Mouse (Mus musculus) embryonic facial prominence, embryonic 10.5 days (tissue): ENCODE measurements around the gene Slc15a3. TPM values are rescaled to one million over a fixed set of nuclear protein-coding genes. Genes with fewer than 3 reads are reported as not detected.

Experiments
- DNase-seq: peaks from one replicate; pipeline ENCODE4 v3.0.0-alpha.2; 2017; ENCODE audit warnings: low spot score
- H3K27ac ChIP-seq: fragments of 300-500 bp; sonication (generic); replicated peaks from 2 replicates; pipeline ENCODE4 v1.5.1; 2016; ENCODE audit warnings: mild to moderate bottlenecking
- H3K27me3 ChIP-seq: fragments of 300-500 bp; sonication (generic); replicated peaks from 2 replicates; pipeline ENCODE4 v1.6.1; 2016; ENCODE audit warnings: low read depth, mild to moderate bottlenecking; ENCODE audit not compliant: poor library complexity, severe bottlenecking
- H3K36me3 ChIP-seq: fragments of 300-500 bp; sonication (generic); replicated peaks from 2 replicates; pipeline ENCODE4 v1.6.1; 2016; ENCODE audit warnings: mild to moderate bottlenecking, moderate library complexity
- H3K4me1 ChIP-seq: fragments of 300-500 bp; sonication (generic); 2 replicates; pipeline ENCODE4 v1.6.1; 2016
- H3K4me3 ChIP-seq: fragments of 300-500 bp; sonication (generic); 2 replicates; pipeline ENCODE4 v1.5.1; 2016; ENCODE audit warnings: mild to moderate bottlenecking, moderate library complexity
- H3K9me3 ChIP-seq: fragments of 300-500 bp; sonication (generic); 2 replicates; pipeline ENCODE4 v1.6.1; 2016; ENCODE audit warnings: mild to moderate bottlenecking
- WGBS: fragments of 180-500 bp; shearing (Covaris S2); methylation state at CpG from one replicate; pipeline ENCODE4 v1.1.7; 2016; 5-methylcytosine and 5-hydroxymethylcytosine counted together
- polyA plus RNA-seq: library from polyadenylated mRNA; unstranded; fragments of >200 nt; fragmentation: Nextera tagmentation; extraction: Ambion mirVana; gene quantifications from 2 replicates; pipeline ENCODE4 v1.2.1, GENCODE M21; 2016

Gene Slc15a3
- polyA plus RNA-seq, 1 experiment from 2014 or later, result 0.77 TPM

DNA sequence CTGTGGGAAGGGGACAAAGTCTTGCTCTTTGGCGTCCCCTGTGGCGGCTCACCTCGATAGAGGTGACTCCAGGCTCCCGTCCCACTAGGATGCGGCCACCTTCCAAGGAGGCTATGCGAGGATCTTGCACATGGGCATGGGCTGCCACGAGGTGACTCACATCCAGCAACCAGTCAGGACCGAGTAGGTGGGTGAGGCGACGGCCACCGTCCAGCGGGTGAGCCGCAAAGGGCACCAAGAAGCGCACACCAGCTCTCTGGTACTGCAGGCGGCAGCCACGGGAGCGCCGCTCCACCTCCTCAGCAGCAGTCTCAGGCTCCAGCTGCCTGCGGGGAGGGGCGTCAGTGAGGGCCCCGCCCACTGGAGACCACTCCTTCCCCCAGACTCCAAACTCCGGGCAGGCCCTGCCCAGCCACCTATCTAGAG lies 20.6 kb downstream of the Slc15a3 start:
- Histone ChIP-seq H3K36me3 (peaks cover 100% of the 10 kb centered on the region), H3K4me1 (no peaks in the 10 kb centered on the region), H3K27me3 (no peaks in the 10 kb centered on the region), H3K27ac (no peak overlapping the region), H3K9me3 (no peaks in the 10 kb centered on the region), H3K4me3 (no peak overlapping the region)
- DNase-seq, result peak; percentile 44
- 47% methylated on average over 22 of the region's 22 CpGs for WGBS

DNA sequence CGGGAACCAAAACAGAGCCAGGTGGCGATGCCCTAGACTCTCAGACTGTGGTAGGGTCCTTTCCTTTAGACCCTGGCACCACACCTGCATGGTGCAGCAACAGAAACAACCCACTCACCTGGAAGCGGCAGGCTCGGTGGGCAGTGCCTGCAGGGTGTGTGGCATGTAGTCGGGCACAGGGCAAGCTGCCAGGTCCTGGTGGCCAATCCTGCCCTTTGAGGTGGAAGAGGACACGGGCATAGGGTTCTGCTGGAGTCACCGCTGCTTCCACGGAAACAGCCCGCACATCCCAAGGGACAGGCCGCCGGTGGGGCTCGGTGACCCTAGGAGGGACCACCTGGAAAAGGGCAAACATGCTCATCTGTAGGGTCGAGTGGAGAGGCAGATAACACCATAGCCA lies 26.8 kb downstream of the Slc15a3 start:
- no peak for DNase-seq
- no peak overlapping the region for H3K27ac ChIP-seq
- 0 out of 2 replicates have a peak overlapping the region, but pooled peaks have one; percentile 90 for H3K4me3 ChIP-seq
- no peaks in the 10 kb centered on the region for H3K9me3 ChIP-seq
- H3K27me3 ChIP-seq, result no peaks in the 10 kb centered on the region; the same call in 1 of the 2 replicates
- peaks cover 38% of the 10 kb centered on the region for H3K4me1 ChIP-seq
- 91% methylated on average over 13 of the region's 13 CpGs for WGBS
- H3K36me3 ChIP-seq, result peaks cover 70% of the 10 kb centered on the region

DNA sequence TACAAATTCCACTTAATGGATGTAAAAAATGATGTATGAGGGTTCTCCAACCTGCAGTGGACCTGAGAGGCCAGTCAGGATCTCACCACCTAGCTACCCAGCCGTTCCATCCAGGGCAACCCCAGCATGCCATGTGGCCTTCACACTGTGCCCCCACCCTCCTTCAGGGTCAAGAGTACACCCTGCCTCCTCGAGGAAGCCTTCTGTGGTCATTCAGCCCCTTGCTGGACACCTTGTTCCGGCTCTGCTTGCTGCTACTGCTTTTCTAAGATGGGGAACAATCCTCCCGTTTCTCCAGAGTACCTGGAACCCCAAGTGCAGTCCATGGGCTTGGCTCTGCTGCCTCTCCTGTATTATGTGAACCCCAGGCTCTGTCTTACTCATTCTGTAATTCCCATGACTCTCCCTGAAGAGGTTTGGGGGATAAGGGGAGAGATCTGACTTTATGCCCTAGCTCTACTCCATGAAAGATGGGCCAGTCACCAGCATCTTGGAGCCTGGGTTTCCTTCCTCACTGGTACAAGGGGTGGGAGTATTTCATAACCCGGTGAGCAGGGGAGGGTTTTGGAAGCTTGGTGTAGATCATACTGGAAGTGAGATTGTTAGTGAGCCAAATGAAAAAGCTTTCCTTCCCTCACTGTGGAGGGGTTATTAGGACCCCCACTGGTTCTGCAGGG lies 28.6 kb downstream of the Slc15a3 start:
- WGBS, result 35% methylated on average over 5 of the region's 5 CpGs
- Histone ChIP-seq H3K36me3 (peaks cover 70% of the 10 kb centered on the region), H3K9me3 (no peaks in the 10 kb centered on the region), H3K4me1 (peaks cover 40% of the 10 kb centered on the region), H3K27ac (peak overlapping the region; percentile 99), H3K27me3 (no peaks in the 10 kb centered on the region; the same call in 1 of the 2 replicates), H3K4me3 (peak overlapping the region; percentile 90)
- no peak for DNase-seq

DNA sequence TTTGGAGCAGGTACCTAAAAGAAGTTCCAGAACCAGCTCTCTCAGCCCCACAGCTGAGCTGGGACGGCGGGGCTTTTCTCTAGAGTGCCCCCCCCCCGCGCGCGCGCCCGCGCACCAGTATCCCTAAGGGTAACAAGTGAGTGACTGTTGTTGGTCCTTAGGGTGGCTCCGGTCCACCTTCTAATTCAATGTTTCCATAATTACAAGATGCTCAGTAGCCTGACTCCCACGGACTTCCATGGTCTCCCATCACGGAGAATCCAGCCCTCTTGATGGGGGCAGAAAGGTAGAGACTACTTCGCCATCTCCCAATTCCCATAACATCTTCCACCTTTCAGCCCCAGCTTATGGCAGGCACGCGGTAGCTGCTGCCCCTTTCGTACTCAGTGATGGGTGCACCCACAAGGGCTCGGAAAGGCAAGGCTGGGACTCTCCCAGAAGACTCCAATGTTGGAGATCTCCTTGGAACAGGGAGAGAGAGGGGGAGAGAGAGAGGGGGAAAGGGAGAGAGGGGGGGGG lies 29.2 kb downstream of the Slc15a3 start:
- peak; percentile 43 for DNase-seq
- WGBS, result under 1% methylated on average over 17 of the region's 17 CpGs
- H3K27ac ChIP-seq, result peak overlapping the region; percentile 99
- H3K4me3 ChIP-seq, result peak overlapping the region; percentile 90
- no peaks in the 10 kb centered on the region for H3K9me3 ChIP-seq
- peaks cover 40% of the 10 kb centered on the region for H3K4me1 ChIP-seq
- H3K27me3 ChIP-seq, result no peaks in the 10 kb centered on the region; the same call in 1 of the 2 replicates
- H3K36me3 ChIP-seq, result peaks cover 70% of the 10 kb centered on the region

DNA sequence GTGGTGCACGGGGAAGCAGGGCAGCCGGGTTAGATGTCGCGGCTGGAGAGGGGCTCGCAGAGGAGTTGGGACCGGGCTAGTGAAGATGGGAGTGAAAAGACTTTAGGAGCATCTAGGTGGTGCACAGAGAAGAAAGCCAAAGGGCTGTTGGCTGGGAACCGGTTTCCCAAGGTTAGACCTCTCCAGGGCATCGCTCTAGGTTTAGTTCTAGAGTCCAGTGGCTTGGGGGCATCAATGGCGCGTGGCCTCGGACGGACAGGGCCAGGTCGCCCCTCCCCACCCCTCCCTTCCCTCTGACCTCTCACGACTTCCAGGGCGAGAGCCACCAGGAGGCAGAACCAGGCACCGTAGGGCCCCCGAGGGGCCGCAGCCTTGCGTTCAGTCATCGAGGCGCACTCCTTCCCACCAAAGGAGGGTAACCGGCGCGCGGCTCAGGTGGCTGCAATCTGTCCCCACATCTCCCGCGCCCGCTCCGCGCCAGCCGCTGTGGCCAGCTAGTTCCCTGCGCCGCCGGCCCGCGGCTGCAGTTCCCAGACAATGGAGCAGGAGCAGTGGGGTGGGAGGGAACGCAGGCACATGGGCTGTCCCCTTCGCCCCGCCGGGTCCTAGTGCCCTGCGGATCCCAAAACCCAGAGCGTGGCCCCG lies 29.8 kb downstream of the Slc15a3 start:
- no peaks in the 10 kb centered on the region; the same call in 1 of the 2 replicates for H3K27me3 ChIP-seq
- peak overlapping the region; percentile 90 for H3K4me3 ChIP-seq
- DNase-seq, result peak; percentile 92
- under 1% methylated on average over 43 of the region's 43 CpGs for WGBS
- H3K4me1 ChIP-seq, result peaks cover 40% of the 10 kb centered on the region
- no peaks in the 10 kb centered on the region for H3K9me3 ChIP-seq
- peak overlapping the region; percentile 99 for H3K27ac ChIP-seq
- H3K36me3 ChIP-seq, result peaks cover 70% of the 10 kb centered on the region

DNA sequence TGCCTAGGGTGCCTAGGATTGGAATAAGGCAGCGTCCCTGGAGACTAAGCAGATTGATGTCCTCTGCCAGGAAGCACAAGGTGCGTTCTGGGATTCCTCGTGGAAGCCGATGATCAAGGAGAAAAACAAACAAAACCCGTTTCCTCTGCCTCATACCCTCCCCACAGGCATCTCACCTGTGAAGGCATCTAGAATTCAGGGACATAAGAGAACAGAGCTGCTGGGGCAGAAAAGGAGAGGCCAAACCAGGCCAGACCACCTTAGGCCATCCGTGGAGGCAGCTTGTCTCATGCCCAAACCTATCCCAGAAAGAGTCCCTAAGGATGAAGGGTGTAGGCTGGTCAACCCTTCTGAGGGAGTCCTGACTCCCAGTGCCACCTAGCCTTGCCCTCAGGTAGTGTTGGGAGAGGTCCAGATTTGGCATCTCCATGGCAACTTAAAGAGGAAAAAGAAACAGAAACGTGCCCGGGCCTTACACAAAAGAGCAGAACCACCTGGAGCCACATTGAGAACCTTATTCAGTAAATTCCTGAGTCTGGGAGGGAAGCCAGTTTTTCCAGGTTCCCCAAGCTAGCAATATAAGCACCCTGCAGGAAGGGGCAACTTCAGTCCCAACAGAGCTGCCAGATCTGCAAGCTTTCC lies 30.5 kb downstream of the Slc15a3 start, which contains the start of gene Tmem132a:
Gene Tmem132a, minus strand, starts transcription at position 55 of the 642 bp plus-strand sequence.
- DNase-seq, result no peak
- no peaks in the 10 kb centered on the region for H3K9me3 ChIP-seq
- WGBS, result 4% methylated on average over 8 of the region's 8 CpGs
- peak within 1 kb of the TSS; percentile 99 for H3K27ac ChIP-seq
- H3K36me3 ChIP-seq, result peaks cover 70% of the 10 kb centered on the region
- peaks cover 40% of the 10 kb centered on the region for H3K4me1 ChIP-seq
- H3K27me3 ChIP-seq, result no peaks in the 10 kb centered on the region; the same call in 1 of the 2 replicates
- H3K4me3 ChIP-seq, result peak within 1 kb of the TSS; percentile 90

DNA sequence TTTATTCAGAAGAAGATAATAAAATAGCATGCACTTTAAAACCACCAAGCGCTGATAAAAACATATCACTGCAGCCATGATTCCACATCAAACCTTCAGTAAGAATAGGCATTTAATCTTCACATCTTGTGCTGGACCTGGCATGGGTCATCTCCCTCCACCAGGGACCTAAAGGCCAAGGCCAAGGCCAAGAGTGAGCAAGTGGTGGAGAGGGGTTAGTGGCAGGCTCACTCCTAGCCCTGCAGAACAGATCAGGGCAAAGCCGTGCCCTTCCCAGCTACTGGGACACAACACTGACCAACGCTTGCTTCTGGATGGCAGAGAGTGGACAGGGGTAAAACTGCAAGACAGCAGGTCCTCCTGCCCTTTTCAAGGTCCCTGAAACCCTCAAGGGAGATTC lies 31.1 kb downstream of the Slc15a3 start:
- H3K36me3 ChIP-seq, result peaks cover 68% of the 10 kb centered on the region
- 88% methylated on average over 3 of the region's 3 CpGs for WGBS

DNA sequence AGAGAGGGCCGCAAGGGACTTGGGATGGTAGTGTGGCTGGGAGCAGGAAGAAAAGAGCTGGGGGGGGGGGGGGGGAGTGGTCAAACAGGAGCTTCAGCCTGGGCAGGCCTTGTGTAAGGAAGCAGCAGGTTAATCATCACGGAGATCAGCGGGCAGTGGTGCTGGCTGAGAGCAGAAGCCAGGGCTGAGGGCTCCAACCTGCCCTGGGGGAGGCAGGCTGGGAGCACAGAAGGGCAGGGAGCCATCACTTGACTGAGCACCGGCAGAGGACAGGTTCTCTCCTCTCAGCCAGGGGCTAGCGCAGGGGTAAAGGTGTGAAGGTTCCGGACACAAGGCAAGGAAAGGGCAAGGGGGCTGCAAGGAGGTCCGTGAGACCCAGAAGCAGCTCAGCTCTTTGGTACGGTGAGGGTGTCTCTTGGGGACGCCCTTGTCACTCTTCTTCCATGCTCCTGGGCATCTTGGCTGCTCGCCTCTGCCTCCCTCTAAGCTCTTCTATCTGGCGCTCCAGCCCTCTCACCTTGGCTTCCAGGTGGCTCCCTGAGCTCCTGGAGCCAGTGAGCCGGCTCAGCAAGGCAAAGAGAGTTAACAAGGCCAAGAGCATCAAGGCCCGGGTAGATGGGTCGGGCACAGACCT lies 31.9 kb downstream of the Slc15a3 start:
- Histone ChIP-seq H3K4me3 (no peak overlapping the region; the same call in 1 of the 2 replicates), H3K9me3 (no peaks in the 10 kb centered on the region), H3K4me1 (peaks cover 40% of the 10 kb centered on the region), H3K27me3 (no peaks in the 10 kb centered on the region; the same call in 1 of the 2 replicates), H3K36me3 (peaks cover 60% of the 10 kb centered on the region), H3K27ac (no peak overlapping the region; the same call in 1 of the 2 replicates)
- WGBS, result 73% methylated on average over 14 of the region's 14 CpGs
- DNase-seq, result no peak

More for the DNA sequence above, 31.1 kb downstream of the Slc15a3 start:
- Histone ChIP-seq H3K27me3 (no peaks in the 10 kb centered on the region; the same call in 1 of the 2 replicates), H3K4me1 (peaks cover 40% of the 10 kb centered on the region), H3K9me3 (no peaks in the 10 kb centered on the region), H3K4me3 (0 out of 2 replicates have a peak overlapping the region, but pooled peaks have one; percentile 90), H3K27ac (no peak overlapping the region; the same call in 1 of the 2 replicates)
- no peak for DNase-seq

DNA sequence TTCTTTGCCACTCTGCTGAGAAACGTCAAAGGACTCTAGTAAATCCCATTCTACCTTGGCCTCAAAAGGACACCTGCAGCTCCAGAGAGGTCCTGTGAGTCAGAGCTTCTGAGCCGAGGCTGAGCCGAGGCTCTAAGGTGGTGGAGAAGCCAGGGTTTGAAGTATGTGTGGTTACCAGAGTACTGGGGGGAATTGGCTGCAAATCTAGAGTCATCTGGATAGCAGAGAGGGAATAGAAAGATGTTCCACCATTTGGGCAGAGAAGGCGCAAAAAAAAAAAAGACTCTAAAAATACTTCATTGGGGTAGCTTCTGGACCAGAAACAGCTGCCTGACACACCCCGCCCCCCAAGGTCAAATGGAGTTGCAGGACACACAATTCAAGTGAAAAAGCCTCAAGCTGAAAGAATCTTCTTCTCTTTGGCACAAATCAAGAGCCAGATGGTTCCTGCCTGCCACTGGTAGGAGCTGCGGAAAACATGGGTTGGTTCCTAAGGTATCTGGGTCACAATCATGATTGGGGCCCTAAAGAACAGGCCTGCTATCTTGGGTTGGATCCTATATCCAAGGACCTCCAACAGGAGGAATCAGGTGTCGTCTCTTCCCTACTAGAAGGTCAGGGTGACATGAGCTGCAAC lies 38.8 kb downstream of the Slc15a3 start:
- Histone ChIP-seq H3K36me3 (peaks cover 48% of the 10 kb centered on the region), H3K27me3 (no peaks in the 10 kb centered on the region), H3K27ac (no peak overlapping the region), H3K4me1 (peaks cover 24% of the 10 kb centered on the region), H3K4me3 (no peak overlapping the region), H3K9me3 (no peaks in the 10 kb centered on the region)
- DNase-seq, result no peak
- 93% methylated on average over 7 of the region's 7 CpGs for WGBS

DNA sequence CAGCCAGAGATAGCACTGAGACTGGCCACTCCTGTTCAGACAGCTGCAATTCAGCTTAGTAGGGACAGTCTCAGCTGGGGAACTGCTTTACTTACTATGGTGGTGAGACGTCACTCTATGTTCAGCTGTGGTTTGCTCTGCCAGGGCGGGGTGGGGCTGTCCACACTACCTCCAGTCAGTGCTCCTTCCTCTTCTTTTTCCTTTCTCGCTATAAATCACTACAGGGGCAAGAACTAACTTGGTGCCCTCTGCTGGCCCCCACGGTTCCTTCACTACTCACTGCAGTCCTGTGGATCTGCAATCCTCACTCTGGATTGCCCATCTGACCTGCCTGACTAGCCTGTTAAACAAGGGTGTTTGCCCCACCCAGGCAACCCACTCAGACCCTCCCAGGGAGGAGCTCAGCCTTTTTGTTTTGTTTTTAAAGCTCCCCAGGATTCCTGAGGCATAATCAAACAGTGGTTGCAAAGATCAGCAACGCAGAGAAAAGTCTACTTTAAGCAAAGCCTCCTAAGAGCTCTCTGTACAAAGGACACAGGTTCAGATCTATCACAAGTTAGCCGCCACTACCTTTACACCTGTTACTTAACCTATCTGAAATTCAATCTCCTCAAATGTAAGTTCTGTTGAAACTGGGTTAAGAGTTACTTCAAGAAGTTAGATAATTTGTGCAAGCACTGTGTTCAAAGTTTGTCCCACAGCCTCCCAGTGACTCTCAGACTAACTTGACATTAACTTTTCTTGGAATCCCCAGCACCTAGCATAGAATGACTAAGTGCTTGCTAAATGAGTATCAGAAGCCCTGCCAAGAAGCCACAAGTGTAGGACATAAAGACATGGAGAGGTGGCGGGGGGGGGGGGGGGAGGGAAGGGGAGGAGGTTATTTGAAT lies 40.8 kb downstream of the Slc15a3 start:
- Histone ChIP-seq H3K27ac (peak overlapping the region; percentile 93), H3K27me3 (no peaks in the 10 kb centered on the region), H3K9me3 (no peaks in the 10 kb centered on the region), H3K4me1 (peaks cover 24% of the 10 kb centered on the region), H3K4me3 (peak overlapping the region; percentile 70), H3K36me3 (peaks cover 28% of the 10 kb centered on the region)
- DNase-seq, result no peak
- 50% methylated on average over 7 of the region's 7 CpGs for WGBS

DNA sequence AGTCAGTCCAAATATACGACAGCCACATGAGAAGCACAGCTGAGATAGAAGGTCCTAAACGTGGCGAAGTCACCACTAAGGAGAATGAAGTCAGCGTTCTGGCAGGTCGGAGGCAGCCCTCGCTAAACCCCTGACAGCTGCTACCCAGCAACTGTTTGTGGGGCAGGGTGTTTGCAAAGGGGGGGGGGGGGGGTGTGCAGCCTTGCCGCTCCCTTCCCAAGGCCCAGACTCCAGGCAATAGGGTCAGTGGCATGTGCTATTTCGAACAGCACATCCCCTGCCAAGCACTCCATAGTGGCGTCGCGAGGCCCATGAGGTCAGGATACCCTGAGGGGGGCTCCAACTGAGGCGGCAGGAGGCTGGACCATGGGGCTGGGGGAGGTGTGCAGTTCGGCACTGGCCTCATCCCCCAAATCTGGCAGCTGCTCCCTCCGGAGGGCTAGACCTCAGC lies 41.5 kb downstream of the Slc15a3 start:
- peak overlapping the region; percentile 70 for H3K4me3 ChIP-seq
- H3K9me3 ChIP-seq, result no peaks in the 10 kb centered on the region
- peaks cover 27% of the 10 kb centered on the region for H3K36me3 ChIP-seq
- H3K27ac ChIP-seq, result peak overlapping the region; percentile 93
- WGBS, result 2% methylated on average over 14 of the region's 14 CpGs
- no peak for DNase-seq
- peaks cover 24% of the 10 kb centered on the region for H3K4me1 ChIP-seq
- H3K27me3 ChIP-seq, result no peaks in the 10 kb centered on the region
